In genomic region chr11:100411736-100412135, GRCm38 (mm10) we compare ENCODE assay signal across 10 mouse cellular contexts. TPM values are rescaled to one million over a fixed set of nuclear protein-coding genes. Genes with fewer than 3 reads are reported as not detected.
DNase-seq lines count a peak whose midpoint lies in the region; ATAC-seq and TF ChIP-seq lines count a peak whose summit lies in the region.
"Had no signal": no experiment of that assay in that cellular context is flagged by ENCODE, and none has a peak within 500 bp of the region (broad histone marks: within the 10 kb centered on the region; RNA-seq: fewer than 3 reads in every experiment).

No protein-coding gene starts in this region.

- TF ChIP-seq POLR2A in small intestine, adult 2 months (IDR thresholded peaks at IDR 0.05; ENCODE audit: low read depth, low read length), result no peak

- H3K9ac ChIP-seq in liver, embryonic 11.5 days (ENCODE audit: low read depth, low read length), result no peak overlapping the region
- no peak overlapping the region for H3K9ac ChIP-seq in midbrain, embryonic 15.5 days

- no peaks in the 10 kb centered on the region for H3K9me3 ChIP-seq in liver, embryonic 11.5 days (ENCODE audit: control insufficient read depth, low read length)
- H3K9me3 ChIP-seq in midbrain, embryonic 15.5 days, result no peaks in the 10 kb centered on the region

- DNase-seq in cerebellum, adult 9-10 months, result peak; percentile 41
- no peak for DNase-seq in cerebellum, postnatal 36 days
- no peak for DNase-seq in liver, embryonic 11.5 days (ENCODE audit: low spot score)
- DNase-seq in liver, result no peak
- peak; percentile 71 for DNase-seq in brain, adult 2 months (ENCODE audit: low read depth, low spot score)
- DNase-seq in ovary, postnatal 36 days (ENCODE audit: low spot score), result no peak
- DNase-seq: cerebellum, adult 8-10 months had no signal

- no peak for ATAC-seq in liver, embryonic 11.5 days (replicated peaks; ENCODE audit: low FRiP score)
- no peak for ATAC-seq in midbrain, embryonic 15.5 days (replicated peaks)
- ATAC-seq: forebrain, embryonic 16.5 days had no signal

- peaks cover 32% of the 10 kb centered on the region for H3K27me3 ChIP-seq in liver, embryonic 11.5 days (replicated peaks; ENCODE audit: control insufficient read depth, insufficient read depth, low read length)
- H3K27me3 ChIP-seq in small intestine, adult 2 months (ENCODE audit: control insufficient read depth, insufficient read depth, low read length), result peaks cover 11% of the 10 kb centered on the region
- H3K27me3 ChIP-seq in midbrain, embryonic 15.5 days (replicated peaks), result peaks cover 10% of the 10 kb centered on the region

- no peak overlapping the region for H3K4me3 ChIP-seq in liver, embryonic 11.5 days (ENCODE audit: low read depth, low read length)
- H3K4me3 ChIP-seq in small intestine, adult 2 months (ENCODE audit: low read depth, low read length), result peak overlapping the region; percentile 22; the same call in 1 of the 2 replicates
- H3K4me3 ChIP-seq in midbrain, embryonic 15.5 days, result no peak overlapping the region

- 0 out of 2 replicates have a peak overlapping the region, but pooled peaks have one; percentile 7 for H3K4me2 ChIP-seq in liver, embryonic 11.5 days
- no peak overlapping the region for H3K4me2 ChIP-seq in midbrain, embryonic 15.5 days

- peaks cover 15% of the 10 kb centered on the region for H3K4me1 ChIP-seq in liver, embryonic 11.5 days (replicated peaks; ENCODE audit: control insufficient read depth, insufficient read depth, low read length)
- H3K4me1 ChIP-seq in small intestine, adult 2 months (ENCODE audit: control insufficient read depth, insufficient read depth, insufficient read length, low read length), result peaks cover 13% of the 10 kb centered on the region
- H3K4me1 ChIP-seq in midbrain, embryonic 15.5 days, result peaks cover 24% of the 10 kb centered on the region

- TF ChIP-seq CTCF in small intestine, adult 2 months (IDR thresholded peaks at IDR 0.05; ENCODE audit: extremely low read depth, insufficient read length, insufficient replicate concordance, low read depth, low read length), result no peak

- 61% methylated on average over 11 of the region's 11 CpGs for WGBS in liver, embryonic 11.5 days
- WGBS in small intestine, adult 2 months, result 36% methylated on average over 11 of the region's 11 CpGs
- 84% methylated on average over 11 of the region's 11 CpGs for WGBS in midbrain, embryonic 15.5 days

- H3K36me3 ChIP-seq in liver, embryonic 11.5 days (ENCODE audit: control insufficient read depth, insufficient read depth, low read length), result peaks cover 5% of the 10 kb centered on the region
- H3K36me3 ChIP-seq in small intestine, adult 2 months (ENCODE audit: control insufficient read depth, insufficient read depth, low read length), result no peaks in the 10 kb centered on the region
- H3K36me3 ChIP-seq in midbrain, embryonic 15.5 days (replicated peaks), result no peaks in the 10 kb centered on the region

- no peak overlapping the region for H3K27ac ChIP-seq in liver, embryonic 11.5 days (ENCODE audit: low read depth, low read length)
- no peak overlapping the region for H3K27ac ChIP-seq in small intestine, adult 2 months (ENCODE audit: insufficient read depth, low read depth, low read length)
- H3K27ac ChIP-seq in midbrain, embryonic 15.5 days, result no peak overlapping the region

RNA-seq across cellular contexts. Expression of gene P3h4, which starts 2.9 kb away (rescaled TPM):
- 24.5 and 25.8 TPM in 2 replicates for polyA plus RNA-seq in liver, embryonic 11.5 days (2014; fragmentation: Nextera tagmentation; extraction: Ambion mirVana)
- 11.4 and 12.8 TPM in 2 replicates for polyA plus RNA-seq in small intestine, adult 2 months (2012; rRNA removed)
- 20.3 and 21.2 TPM in 2 replicates for polyA plus RNA-seq in midbrain, embryonic 15.5 days (2015; fragmentation: Nextera tagmentation; extraction: Ambion mirVana)

RNA-seq across cellular contexts. Expression of gene Fkbp10, which starts 3.8 kb away (rescaled TPM):
- polyA plus RNA-seq in liver, embryonic 11.5 days (2014; fragmentation: Nextera tagmentation; extraction: Ambion mirVana), result 39.9 and 43.2 TPM in 2 replicates
- polyA plus RNA-seq in small intestine, adult 2 months (2012; rRNA removed), result 7.2 and 10.0 TPM in 2 replicates
- polyA plus RNA-seq in midbrain, embryonic 15.5 days (2015; fragmentation: Nextera tagmentation; extraction: Ambion mirVana), result 23.3 and 27.5 TPM in 2 replicates

RNA-seq across cellular contexts. Expression of gene Jup, which starts 14.2 kb away (rescaled TPM):
- polyA plus RNA-seq in liver, embryonic 11.5 days (2014; fragmentation: Nextera tagmentation; extraction: Ambion mirVana), result 38.8 and 41.6 TPM in 2 replicates
- polyA plus RNA-seq in small intestine, adult 2 months (2012; rRNA removed), result 253 and 689 TPM in 2 replicates
- 104 and 105 TPM in 2 replicates for polyA plus RNA-seq in midbrain, embryonic 15.5 days (2015; fragmentation: Nextera tagmentation; extraction: Ambion mirVana)

RNA-seq across cellular contexts. Expression of gene Nt5c3b, which starts 29.9 kb away (rescaled TPM):
- 70.4 and 74.0 TPM in 2 replicates for polyA plus RNA-seq in liver, embryonic 11.5 days (2014; fragmentation: Nextera tagmentation; extraction: Ambion mirVana)
- polyA plus RNA-seq in small intestine, adult 2 months (2012; rRNA removed), result 7.9 and 8.4 TPM in 2 replicates
- polyA plus RNA-seq in midbrain, embryonic 15.5 days (2015; fragmentation: Nextera tagmentation; extraction: Ambion mirVana), result 115 and 116 TPM in 2 replicates

RNA-seq across cellular contexts. Expression of gene Klhl10, which starts 30.0 kb away (rescaled TPM):
- 0.31 and 0.36 TPM in 2 replicates for polyA plus RNA-seq in liver, embryonic 11.5 days (2014; fragmentation: Nextera tagmentation; extraction: Ambion mirVana)
- polyA plus RNA-seq in small intestine, adult 2 months (2012; rRNA removed), result 0.04 TPM in 1 of 2 replicates, not detected in the other
- polyA plus RNA-seq in midbrain, embryonic 15.5 days (2015; fragmentation: Nextera tagmentation; extraction: Ambion mirVana), result 0.89 and 1.1 TPM in 2 replicates

Comparison
In these comparisons a context has a peak if more than half of its experiments do, and no peak if none do; other contexts are left out.
1. DNase-seq: peak in cerebellum, adult 9-10 months (single experiment) and brain, adult 2 months (single experiment); none in cerebellum, postnatal 36 days (0 of 2), liver, embryonic 11.5 days (single experiment), liver (single experiment) and ovary, postnatal 36 days (single experiment).